Mouse (Mus musculus) kidney, embryonic 15.5 days (tissue): Measurements from ENCODE around the gene Acad9. TPM values are rescaled to one million over a fixed set of nuclear protein-coding genes. Genes with fewer than 3 reads are reported as not detected.

Experiments
- ATAC-seq: fragments of 200-750 bp; cut with Nextera tagmentation; replicated peaks from 2 replicates; pipeline ENCODE4 v1.8.0; 2017; ENCODE audit warnings: moderate TSS enrichment; ENCODE audit not compliant: low FRiP score
- H3K27ac ChIP-seq: fragments of 300-500 bp; sonication (generic); 2 replicates; pipeline ENCODE4 v1.5.1; 2015; ENCODE audit warnings: mild to moderate bottlenecking, inconsistent platforms
- H3K27me3 ChIP-seq: fragments of 300-500 bp; sonication (generic); 2 replicates; pipeline ENCODE4 v1.6.1; 2015; ENCODE audit warnings: inconsistent platforms
- H3K36me3 ChIP-seq: fragments of 300-500 bp; sonication (generic); 2 replicates; pipeline ENCODE4 v1.6.1; 2015; ENCODE audit warnings: inconsistent platforms
- H3K4me1 ChIP-seq: fragments of 300-500 bp; sonication (generic); 2 replicates; pipeline ENCODE4 v1.6.1; 2015; ENCODE audit warnings: inconsistent platforms
- H3K4me2 ChIP-seq: fragments of 300-500 bp; sonication (generic); 2 replicates; pipeline ENCODE4 v1.6.1; 2015; ENCODE audit warnings: moderate library complexity, mild to moderate bottlenecking, inconsistent platforms
- H3K4me3 ChIP-seq: fragments of 300-500 bp; sonication (generic); replicated peaks from 2 replicates; pipeline ENCODE4 v1.5.1; 2015; ENCODE audit warnings: mild to moderate bottlenecking, inconsistent platforms
- H3K9ac ChIP-seq: fragments of 300-500 bp; sonication (generic); 2 replicates; pipeline ENCODE4 v1.6.1; 2015; ENCODE audit warnings: mild to moderate bottlenecking, inconsistent platforms
- H3K9me3 ChIP-seq: fragments of 300-500 bp; sonication (generic); replicated peaks from 2 replicates; pipeline ENCODE4 v1.6.1; 2016; ENCODE audit warnings: inconsistent platforms
- WGBS: fragments of 180-500 bp; shearing (Covaris S2); methylation state at CpG from one replicate; pipeline ENCODE4 v1.1.7; 2015; ENCODE audit warnings: mixed read lengths; 5-methylcytosine and 5-hydroxymethylcytosine counted together
- polyA plus RNA-seq: library from polyadenylated mRNA; unstranded; fragments of >200 nt; fragmentation: Nextera tagmentation; extraction: Ambion mirVana; gene quantifications from 2 replicates; pipeline ENCODE4 v1.2.1, GENCODE M21; 2015

The Acad9 gene
- polyA plus RNA-seq, 1 experiment from 2014 or later, result 88.1 TPM

DNA sequence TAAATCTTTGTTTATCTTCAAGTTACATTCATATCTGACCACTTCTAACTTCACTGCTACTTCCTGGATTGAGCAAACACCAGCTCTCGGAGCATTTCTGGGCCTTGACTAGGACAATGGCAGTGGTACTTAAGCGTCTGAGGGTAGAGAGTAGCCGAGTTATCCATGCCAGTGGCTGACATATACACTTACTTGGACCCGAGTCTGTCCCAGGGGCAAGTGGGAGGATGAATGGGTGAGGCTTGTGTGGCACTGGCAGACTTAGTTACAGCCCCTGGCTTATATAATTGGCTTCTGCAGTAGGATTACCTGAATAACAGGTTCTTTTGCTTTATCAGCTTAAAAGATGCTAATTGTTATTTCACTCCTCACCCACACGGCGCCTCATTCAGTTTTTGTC lies 2.0 kb downstream of the Acad9 start:
- Histone ChIP-seq H3K4me1 (peaks cover 18% of the 10 kb centered on the region), H3K36me3 (peaks cover 24% of the 10 kb centered on the region), H3K9me3 (no peaks in the 10 kb centered on the region), H3K4me2 (no peak overlapping the region), H3K27ac (no peak overlapping the region), H3K4me3 (no peak overlapping the region), H3K9ac (no peak overlapping the region), H3K27me3 (peaks cover 14% of the 10 kb centered on the region; the same call in 1 of the 2 replicates)
- no peak for ATAC-seq
- WGBS, result 92% methylated on average over 6 of the region's 6 CpGs

DNA sequence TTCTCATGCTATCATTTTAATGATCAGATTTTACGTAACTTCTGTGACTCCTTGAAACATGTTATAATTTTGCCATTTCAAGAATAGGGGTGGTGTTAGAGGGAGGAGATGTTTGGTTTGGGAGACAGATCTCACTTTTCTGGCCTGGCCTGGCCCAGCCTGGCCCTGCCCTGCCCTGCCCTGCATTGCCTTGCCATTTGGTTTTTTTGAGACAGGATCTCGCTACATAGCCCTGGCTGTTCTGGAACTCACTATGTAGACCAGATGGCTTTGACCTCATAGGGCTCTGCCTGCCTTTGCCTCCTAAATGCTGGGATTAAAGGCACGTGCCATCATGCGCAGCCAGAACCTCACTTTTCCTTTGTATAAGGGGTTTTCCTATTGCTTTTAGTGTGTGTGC lies 4.7 kb downstream of the Acad9 start:
- Histone ChIP-seq H3K4me3 (no peak overlapping the region), H3K9ac (no peak overlapping the region), H3K9me3 (no peaks in the 10 kb centered on the region), H3K36me3 (peaks cover 46% of the 10 kb centered on the region), H3K27ac (no peak overlapping the region), H3K4me2 (no peak overlapping the region), H3K4me1 (peaks cover 16% of the 10 kb centered on the region), H3K27me3 (no peaks in the 10 kb centered on the region)
- ATAC-seq, result no peak
- WGBS, result 97% methylated on average over 4 of the region's 4 CpGs

DNA sequence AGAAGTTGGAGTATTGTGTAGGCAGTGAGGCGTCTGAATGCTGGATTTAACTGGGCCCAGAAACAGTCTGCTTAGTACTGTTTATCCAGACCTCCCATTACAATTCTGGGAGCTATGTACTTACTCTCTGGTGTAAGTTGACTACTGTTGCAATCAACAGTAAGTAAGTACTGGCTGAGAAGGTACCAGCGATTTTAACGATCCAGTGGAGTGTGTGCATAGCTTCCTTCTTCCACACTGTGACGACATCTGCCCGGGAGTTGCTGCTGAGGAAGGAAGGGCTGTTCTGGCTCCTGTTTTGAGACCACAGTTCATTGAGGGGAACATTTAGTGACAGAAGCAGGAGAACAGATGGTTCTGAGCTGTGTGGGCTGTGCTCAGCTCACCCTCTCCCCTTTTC lies 5.3 kb downstream of the Acad9 start:
- Histone ChIP-seq H3K36me3 (peaks cover 52% of the 10 kb centered on the region), H3K4me2 (no peak overlapping the region), H3K4me1 (peaks cover 16% of the 10 kb centered on the region), H3K9me3 (no peaks in the 10 kb centered on the region), H3K4me3 (no peak overlapping the region), H3K27ac (no peak overlapping the region), H3K27me3 (no peaks in the 10 kb centered on the region), H3K9ac (no peak overlapping the region)
- 95% methylated on average over 5 of the region's 5 CpGs for WGBS
- ATAC-seq, result no peak

DNA sequence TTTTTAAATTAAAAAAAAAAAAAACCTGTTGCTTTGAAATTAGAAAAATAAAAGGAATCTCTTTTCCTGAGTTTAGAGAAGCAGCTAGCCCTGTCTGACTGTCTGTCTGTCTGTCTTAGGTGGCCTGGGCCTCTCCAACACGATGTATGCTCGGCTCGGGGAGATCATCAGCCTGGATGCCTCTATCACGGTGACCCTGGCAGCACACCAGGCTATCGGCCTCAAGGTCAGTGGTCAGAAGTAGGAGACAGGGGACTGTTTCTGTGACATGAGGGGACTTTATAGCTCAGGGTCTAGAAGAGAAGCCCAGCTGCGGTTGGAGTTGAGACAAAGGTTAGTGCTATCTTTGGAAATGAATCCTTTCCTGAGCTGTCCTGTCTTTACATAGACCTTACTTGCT lies 8.5 kb downstream of the Acad9 start:
- H3K9ac ChIP-seq, result no peak overlapping the region
- 95% methylated on average over 6 of the region's 6 CpGs for WGBS
- no peak overlapping the region for H3K4me2 ChIP-seq
- no peak overlapping the region for H3K4me3 ChIP-seq
- no peak overlapping the region for H3K27ac ChIP-seq
- no peaks in the 10 kb centered on the region for H3K9me3 ChIP-seq
- H3K36me3 ChIP-seq, result peaks cover 80% of the 10 kb centered on the region
- no peak for ATAC-seq
- H3K27me3 ChIP-seq, result no peaks in the 10 kb centered on the region
- no peaks in the 10 kb centered on the region for H3K4me1 ChIP-seq

DNA sequence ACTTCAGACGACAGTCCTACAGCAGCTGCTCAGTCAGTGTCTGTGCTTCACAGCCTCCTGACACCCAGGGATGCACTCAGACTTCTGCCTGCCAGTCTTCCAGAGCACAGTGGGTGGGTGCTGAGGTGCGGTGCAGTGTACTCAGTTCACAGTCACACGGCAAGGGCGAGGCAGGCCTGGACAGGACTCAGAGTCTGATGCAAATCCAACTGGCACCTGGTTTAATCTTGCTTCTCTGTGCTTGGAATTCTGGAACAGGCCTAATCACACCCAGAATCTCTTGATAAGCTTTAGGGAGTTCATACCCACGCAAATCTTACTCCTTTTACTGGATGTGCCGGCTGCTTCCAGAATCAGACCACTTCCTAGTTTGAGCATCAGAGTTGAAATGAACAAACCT lies 9.7 kb downstream of the Acad9 start:
- Histone ChIP-seq H3K36me3 (peaks cover 83% of the 10 kb centered on the region), H3K4me2 (no peak overlapping the region), H3K9me3 (no peaks in the 10 kb centered on the region), H3K9ac (no peak overlapping the region), H3K27me3 (no peaks in the 10 kb centered on the region), H3K4me1 (no peaks in the 10 kb centered on the region), H3K4me3 (no peak overlapping the region), H3K27ac (no peak overlapping the region)
- WGBS, result 96% methylated on average over 6 of the region's 6 CpGs
- ATAC-seq, result no peak

DNA sequence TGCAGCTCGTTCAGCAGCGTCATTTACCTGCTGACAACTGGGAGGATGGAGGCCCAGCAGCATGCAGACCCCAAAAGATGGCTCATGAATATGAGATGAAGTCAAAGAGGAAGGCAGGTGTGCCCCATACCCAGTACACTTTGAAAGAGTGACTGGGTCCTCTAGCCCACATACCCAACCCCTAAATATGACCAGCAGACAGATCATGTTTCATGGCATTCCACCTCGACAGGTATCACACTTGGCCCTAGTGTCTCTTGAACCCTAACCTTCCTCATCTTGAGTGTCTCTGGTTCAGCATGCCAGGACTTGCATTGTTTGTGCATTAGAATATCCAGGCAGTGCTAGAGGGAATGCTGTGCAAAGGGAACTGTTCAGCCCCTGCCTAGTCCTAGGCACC lies 11.6 kb downstream of the Acad9 start:
- Histone ChIP-seq H3K4me2 (no peak overlapping the region), H3K27ac (no peak overlapping the region), H3K36me3 (peaks cover 92% of the 10 kb centered on the region), H3K4me3 (no peak overlapping the region), H3K27me3 (no peaks in the 10 kb centered on the region), H3K4me1 (no peaks in the 10 kb centered on the region), H3K9me3 (no peaks in the 10 kb centered on the region), H3K9ac (no peak overlapping the region)
- 90% methylated on average over 3 of the region's 3 CpGs for WGBS
- ATAC-seq, result no peak

DNA sequence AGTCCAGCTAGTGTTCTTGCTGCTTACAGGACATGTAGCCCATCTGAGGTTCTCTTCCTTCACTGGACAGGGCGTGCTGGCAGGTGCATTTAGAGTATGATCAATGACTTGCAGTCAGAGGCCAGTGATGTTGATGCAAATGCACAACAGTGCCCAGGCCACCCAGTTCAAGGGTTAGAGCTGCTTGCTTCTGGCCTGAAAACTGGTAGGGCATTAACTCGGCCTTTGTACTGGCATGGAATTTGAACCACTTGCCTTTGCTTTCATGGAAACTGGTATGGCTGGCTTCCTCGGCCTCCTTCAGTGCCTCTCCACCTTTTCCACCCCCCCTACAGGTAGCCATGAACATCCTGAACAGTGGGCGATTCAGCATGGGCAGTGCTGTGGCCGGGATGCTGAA lies 14.1 kb downstream of the Acad9 start:
- H3K4me2 ChIP-seq, result no peak overlapping the region
- ATAC-seq, result no peak
- peaks cover 97% of the 10 kb centered on the region for H3K36me3 ChIP-seq
- no peak overlapping the region for H3K27ac ChIP-seq
- no peak overlapping the region for H3K9ac ChIP-seq
- H3K9me3 ChIP-seq, result no peaks in the 10 kb centered on the region
- H3K4me1 ChIP-seq, result no peaks in the 10 kb centered on the region
- no peak overlapping the region for H3K4me3 ChIP-seq
- H3K27me3 ChIP-seq, result no peaks in the 10 kb centered on the region
- WGBS, result 95% methylated on average over 5 of the region's 5 CpGs

DNA sequence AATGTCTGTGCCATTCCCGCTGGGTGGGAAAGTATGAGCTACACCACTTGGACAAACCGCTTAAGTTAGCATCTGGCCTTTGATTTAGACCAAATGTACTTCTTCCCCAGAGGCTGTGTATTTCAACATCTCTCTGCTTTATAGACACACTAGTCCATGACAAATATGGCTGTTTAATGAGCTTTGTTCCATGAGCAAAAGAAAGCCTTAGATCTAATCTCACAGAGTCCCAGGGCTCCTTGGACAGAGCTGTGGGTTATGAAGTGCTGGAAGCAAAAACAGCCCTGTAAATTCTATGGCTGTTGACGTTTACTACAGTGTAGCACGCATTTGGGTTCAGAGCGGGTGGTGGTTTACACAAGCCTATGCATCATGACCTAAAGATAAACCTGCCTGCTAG lies 15.0 kb downstream of the Acad9 start:
- Histone ChIP-seq H3K4me2 (no peak overlapping the region), H3K27me3 (no peaks in the 10 kb centered on the region), H3K36me3 (peaks cover 97% of the 10 kb centered on the region), H3K9me3 (no peaks in the 10 kb centered on the region), H3K4me3 (no peak overlapping the region), H3K4me1 (no peaks in the 10 kb centered on the region), H3K9ac (no peak overlapping the region), H3K27ac (no peak overlapping the region)
- 88% methylated on average over 5 of the region's 5 CpGs for WGBS
- ATAC-seq, result no peak

DNA sequence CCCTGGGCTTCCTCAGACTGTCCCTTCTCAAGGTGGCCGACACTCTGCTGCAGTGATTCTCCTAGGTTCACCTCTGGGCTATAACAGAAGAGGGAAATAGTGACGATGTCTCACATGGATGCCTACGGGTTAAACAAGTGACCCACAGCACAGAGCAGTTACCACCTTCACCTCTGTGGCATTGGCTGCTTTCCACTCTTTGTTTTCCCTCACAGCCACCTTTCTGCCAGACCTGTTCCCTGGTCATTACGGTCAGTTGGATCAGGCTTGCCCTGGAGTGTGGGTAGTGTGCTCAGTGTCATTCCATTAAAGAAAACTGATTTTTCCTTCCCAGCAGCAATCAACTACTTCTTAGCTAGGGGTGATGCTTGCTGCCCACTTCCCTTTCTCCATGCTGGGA lies 17.1 kb downstream of the Acad9 start:
- Histone ChIP-seq H3K4me3 (no peak overlapping the region), H3K4me2 (no peak overlapping the region), H3K27me3 (no peaks in the 10 kb centered on the region), H3K4me1 (no peaks in the 10 kb centered on the region), H3K9ac (no peak overlapping the region), H3K36me3 (peaks cover 97% of the 10 kb centered on the region), H3K9me3 (no peaks in the 10 kb centered on the region), H3K27ac (no peak overlapping the region)
- no peak for ATAC-seq
- WGBS, result 90% methylated on average over 4 of the region's 4 CpGs

DNA sequence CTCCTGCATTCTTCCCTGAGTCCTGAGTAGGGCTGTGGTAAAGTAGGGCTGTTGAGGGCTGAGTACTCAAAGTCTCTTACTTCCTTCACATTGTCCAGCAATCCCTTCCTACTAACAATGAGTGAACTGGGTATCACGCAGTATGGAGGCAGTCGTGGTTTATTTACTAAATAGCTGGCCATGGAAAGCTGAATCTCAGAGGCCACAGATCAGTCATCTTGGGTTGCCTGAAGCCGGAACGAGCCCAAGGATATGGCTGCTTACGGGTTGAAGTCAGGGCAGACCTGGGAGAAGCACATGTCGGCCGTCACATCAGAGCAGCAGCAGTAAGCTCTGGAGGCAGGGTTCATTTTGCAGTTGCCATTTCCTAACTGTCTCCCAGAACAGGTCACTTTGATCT lies 17.6 kb downstream of the Acad9 start:
- Histone ChIP-seq H3K4me2 (no peak overlapping the region), H3K27ac (no peak overlapping the region), H3K9ac (no peak overlapping the region), H3K27me3 (no peaks in the 10 kb centered on the region), H3K4me1 (no peaks in the 10 kb centered on the region), H3K4me3 (no peak overlapping the region), H3K36me3 (peaks cover 97% of the 10 kb centered on the region), H3K9me3 (no peaks in the 10 kb centered on the region)
- no peak for ATAC-seq
- WGBS, result 93% methylated on average over 7 of the region's 7 CpGs

DNA sequence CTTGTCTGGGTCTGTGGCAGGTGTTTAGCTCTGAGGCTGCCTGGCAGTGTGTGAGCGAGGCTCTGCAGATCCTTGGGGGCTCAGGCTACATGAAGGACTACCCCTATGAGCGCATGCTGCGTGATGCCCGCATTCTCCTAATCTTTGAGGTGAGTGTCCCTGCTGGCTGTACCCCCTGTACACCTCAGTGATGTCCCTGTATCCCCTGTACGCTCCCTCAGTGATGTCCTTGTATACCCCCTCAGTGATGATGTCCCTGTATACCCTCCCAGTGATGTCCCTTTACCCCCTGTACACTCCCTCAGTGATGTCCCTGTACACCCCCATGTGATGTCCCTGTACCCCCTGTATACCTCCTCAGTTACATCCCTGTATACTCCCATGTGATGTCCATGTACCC lies 19.6 kb downstream of the Acad9 start:
- WGBS, result 98% methylated on average over 5 of the region's 5 CpGs

DNA sequence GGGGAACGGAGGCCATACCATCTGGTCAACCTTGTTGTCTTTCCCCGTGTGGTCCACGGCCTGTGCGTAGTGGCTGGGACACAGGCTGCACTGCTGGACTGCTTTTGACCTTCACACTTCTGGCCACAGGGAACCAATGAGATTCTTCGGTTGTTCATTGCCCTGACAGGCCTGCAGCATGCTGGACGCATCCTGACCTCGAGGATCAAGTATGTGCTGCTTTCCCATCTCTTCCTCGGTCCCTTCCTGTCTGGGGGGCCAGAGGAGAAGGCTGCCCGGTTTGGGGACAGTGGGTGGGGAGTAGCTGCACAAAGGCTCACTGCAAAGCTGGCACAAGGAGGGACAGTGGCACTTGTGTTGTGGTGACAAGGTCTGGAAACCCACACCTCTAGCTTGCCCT lies 21.8 kb downstream of the Acad9 start:
- H3K4me1 ChIP-seq, result no peaks in the 10 kb centered on the region
- H3K4me3 ChIP-seq, result no peak overlapping the region
- no peaks in the 10 kb centered on the region for H3K27me3 ChIP-seq
- 89% methylated on average over 9 of the region's 9 CpGs for WGBS
- H3K9ac ChIP-seq, result no peak overlapping the region
- H3K9me3 ChIP-seq, result no peaks in the 10 kb centered on the region
- no peak overlapping the region for H3K27ac ChIP-seq
- H3K4me2 ChIP-seq, result no peak overlapping the region
- H3K36me3 ChIP-seq, result peaks cover 89% of the 10 kb centered on the region
- no peak for ATAC-seq

More for the DNA sequence above, 19.6 kb downstream of the Acad9 start:
- Histone ChIP-seq H3K4me3 (no peak overlapping the region), H3K36me3 (peaks cover 96% of the 10 kb centered on the region), H3K27ac (no peak overlapping the region), H3K9me3 (no peaks in the 10 kb centered on the region), H3K27me3 (no peaks in the 10 kb centered on the region), H3K4me2 (no peak overlapping the region), H3K4me1 (no peaks in the 10 kb centered on the region), H3K9ac (no peak overlapping the region)
- no peak for ATAC-seq

DNA sequence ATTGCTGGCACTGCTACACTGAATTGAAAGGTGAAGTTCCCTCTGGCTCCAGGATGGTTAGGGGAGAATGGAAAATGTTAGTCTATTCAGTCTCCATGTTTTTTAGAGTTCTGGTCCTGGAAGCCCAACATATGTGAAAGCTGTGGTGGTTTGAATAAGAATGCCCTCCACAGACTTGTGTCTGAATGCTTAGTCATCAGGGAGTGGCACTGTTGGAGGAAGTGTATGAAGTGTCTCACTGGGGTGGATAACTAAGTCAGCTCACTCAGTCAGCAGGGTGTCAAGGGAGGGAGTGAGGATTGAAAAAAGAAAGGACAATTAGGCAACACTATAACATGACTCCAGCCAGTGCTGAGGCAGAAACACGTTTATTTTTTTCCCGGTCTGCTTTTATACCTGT lies 29.6 kb downstream of the Acad9 start:
- H3K9ac ChIP-seq, result no peak overlapping the region
- no peak overlapping the region for H3K4me2 ChIP-seq
- no peak overlapping the region for H3K4me3 ChIP-seq
- H3K27ac ChIP-seq, result no peak overlapping the region
- H3K4me1 ChIP-seq, result no peaks in the 10 kb centered on the region
- H3K9me3 ChIP-seq, result 0 out of 2 replicates have a peak, but pooled peaks cover 3% of the 10 kb centered on the region
- H3K36me3 ChIP-seq, result peaks cover 28% of the 10 kb centered on the region
- no peak for ATAC-seq
- no peaks in the 10 kb centered on the region for H3K27me3 ChIP-seq
- WGBS, result 82% methylated on average over 2 of the region's 2 CpGs
